Mouse (Mus musculus): Measurements from ENCODE around the gene Zdbf2. TPM values are rescaled to one million over a fixed set of nuclear protein-coding genes. Genes with fewer than 3 reads are reported as not detected.

Zdbf2 gene
- polyA plus RNA-seq, 1 experiment from 2014 or later = 31.3 TPM

DNA sequence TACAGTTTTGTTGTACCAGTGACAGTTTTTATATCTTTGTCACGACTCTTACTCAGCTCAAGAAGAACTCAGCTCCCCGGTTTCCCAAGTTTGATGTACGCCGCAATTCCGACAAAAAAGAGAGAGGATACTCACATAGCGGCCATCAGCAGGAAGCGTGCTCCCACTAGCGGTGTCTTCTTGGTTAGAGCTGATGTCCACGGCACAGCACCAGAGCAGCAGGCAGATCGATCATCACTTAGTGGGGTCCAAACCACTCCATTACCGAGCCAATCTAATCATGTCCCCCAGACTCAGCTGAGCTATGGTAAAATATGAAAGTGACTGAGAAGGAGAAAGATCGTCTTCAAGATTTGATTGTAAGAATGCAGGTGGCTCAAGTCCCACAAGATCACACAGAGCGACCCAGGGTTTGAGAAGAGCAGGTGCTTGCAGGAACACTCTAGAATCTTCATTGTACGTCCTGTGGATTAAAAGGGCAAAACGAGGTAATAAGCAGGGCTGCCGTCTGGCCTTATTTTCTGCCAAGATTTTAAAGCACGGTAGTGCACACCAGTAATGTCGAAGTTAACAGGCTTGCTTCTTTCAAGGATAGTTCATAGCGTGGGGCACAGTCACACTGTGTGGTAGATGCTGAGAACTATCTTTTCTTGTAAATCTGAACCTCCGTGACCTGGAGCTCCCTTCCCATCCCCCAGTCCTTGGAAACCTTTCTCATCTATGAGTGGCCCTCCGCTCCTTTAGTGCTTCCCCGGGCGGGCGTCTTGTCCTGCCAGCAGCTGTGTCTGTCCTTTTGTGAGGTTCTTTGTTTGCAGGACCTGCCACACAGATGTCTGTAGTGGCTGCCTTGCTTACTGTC lies 20.5 kb upstream of the Zdbf2 start:
- Histone ChIP-seq H3K4me2 (peak overlapping the region; percentile 13; the same call in 1 of the 2 replicates), H3K4me1 (peaks cover 29% of the 10 kb centered on the region), H3K4me3 (replicated peaks) (no peak overlapping the region), H3K9ac (replicated peaks) (no peak overlapping the region), H3K27ac (replicated peaks) (no peak overlapping the region), H3K36me3 (no peaks in the 10 kb centered on the region), H3K9me3 (replicated peaks) (no peaks in the 10 kb centered on the region), H3K27me3 (replicated peaks) (peaks cover 83% of the 10 kb centered on the region)
- ATAC-seq (ENCODE audit: low FRiP score) = no peak
- 31% methylated on average over 24 of the region's 24 CpGs for WGBS

DNA sequence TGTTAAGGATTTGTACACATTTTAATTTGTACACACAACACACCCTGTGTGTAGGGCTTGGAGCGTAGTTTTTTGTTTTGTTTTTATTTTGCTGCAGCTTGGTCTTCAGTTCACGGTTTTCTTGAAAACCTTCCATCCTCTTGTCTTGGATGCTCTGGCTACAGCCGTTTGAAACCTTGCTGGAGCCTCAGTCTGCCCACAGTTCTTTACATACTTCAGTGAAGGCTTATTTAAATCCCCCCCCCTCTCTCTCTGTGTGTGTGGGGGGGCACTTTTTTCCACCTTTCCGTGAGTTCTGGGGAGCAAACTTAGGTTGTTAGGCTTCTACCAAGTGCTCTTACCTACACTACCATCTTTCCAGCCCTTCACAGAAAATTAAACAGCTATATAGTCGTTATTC lies 19.8 kb upstream of the Zdbf2 start:
- no peaks in the 10 kb centered on the region for H3K36me3 ChIP-seq
- WGBS = 20% methylated on average over 5 of the region's 5 CpGs
- no peak overlapping the region for H3K4me3 ChIP-seq (replicated peaks)
- no peaks in the 10 kb centered on the region for H3K9me3 ChIP-seq (replicated peaks)
- H3K4me2 ChIP-seq = no peak overlapping the region
- peaks cover 82% of the 10 kb centered on the region for H3K27me3 ChIP-seq (replicated peaks)
- H3K27ac ChIP-seq (replicated peaks) = no peak overlapping the region
- no peak for ATAC-seq (ENCODE audit: low FRiP score)
- H3K4me1 ChIP-seq = peaks cover 22% of the 10 kb centered on the region
- no peak overlapping the region for H3K9ac ChIP-seq (replicated peaks)

DNA sequence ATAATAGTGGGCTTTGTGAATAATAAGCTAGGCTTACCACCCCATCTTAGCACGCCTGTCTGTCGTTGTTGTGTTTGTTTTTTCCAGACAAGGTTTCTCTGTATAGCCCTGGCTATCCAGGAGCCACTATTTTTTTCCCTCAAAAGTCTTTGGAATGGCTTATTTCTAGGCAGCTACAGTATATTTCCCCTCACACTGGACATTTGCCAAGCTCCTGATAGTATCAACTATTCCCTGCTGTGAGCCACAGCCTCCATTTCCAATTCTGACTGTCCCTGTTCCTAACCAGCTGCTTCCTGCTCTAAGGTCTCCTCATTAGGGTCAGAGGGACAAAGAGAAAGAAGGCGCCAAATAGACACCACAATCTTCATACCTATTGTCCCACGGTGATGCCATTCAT lies 18.0 kb upstream of the Zdbf2 start:
- Histone ChIP-seq H3K4me3 (replicated peaks) (no peak overlapping the region), H3K4me2 (no peak overlapping the region), H3K27ac (replicated peaks) (peak overlapping the region; percentile 70; the same call in 1 of the 2 replicates), H3K36me3 (no peaks in the 10 kb centered on the region), H3K9me3 (replicated peaks) (no peaks in the 10 kb centered on the region), H3K27me3 (replicated peaks) (peaks cover 82% of the 10 kb centered on the region), H3K4me1 (peaks cover 20% of the 10 kb centered on the region), H3K9ac (replicated peaks) (no peak overlapping the region)
- no peak for ATAC-seq (ENCODE audit: low FRiP score)
- 19% methylated on average over 4 of the region's 4 CpGs for WGBS

DNA sequence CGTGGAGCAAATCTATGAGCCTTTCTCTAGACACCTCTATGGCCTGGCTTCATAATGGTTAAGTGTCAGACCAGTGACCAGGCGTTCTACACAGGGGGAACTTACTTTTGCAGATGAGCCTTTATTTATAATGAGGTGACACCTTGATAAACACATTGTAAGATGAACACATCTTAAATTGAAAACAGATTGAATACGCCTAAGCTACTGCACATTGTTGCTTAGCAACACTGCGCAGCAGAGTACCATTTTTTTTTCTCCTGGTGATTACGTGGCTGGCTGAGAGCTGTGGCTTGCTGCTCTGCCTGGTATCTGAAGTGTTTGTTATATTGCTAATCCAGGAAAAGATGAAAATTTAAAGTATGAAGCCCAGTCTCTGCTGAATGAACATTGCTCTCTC lies 17.0 kb upstream of the Zdbf2 start:
- Histone ChIP-seq H3K4me3 (replicated peaks) (no peak overlapping the region), H3K4me2 (no peak overlapping the region), H3K27me3 (replicated peaks) (peaks cover 86% of the 10 kb centered on the region), H3K9me3 (replicated peaks) (no peaks in the 10 kb centered on the region), H3K36me3 (no peaks in the 10 kb centered on the region), H3K4me1 (peaks cover 20% of the 10 kb centered on the region), H3K9ac (replicated peaks) (no peak overlapping the region), H3K27ac (replicated peaks) (peak overlapping the region; percentile 70)
- WGBS = 9% methylated on average over 5 of the region's 5 CpGs
- peak; percentile 85 for ATAC-seq (ENCODE audit: low FRiP score)

DNA sequence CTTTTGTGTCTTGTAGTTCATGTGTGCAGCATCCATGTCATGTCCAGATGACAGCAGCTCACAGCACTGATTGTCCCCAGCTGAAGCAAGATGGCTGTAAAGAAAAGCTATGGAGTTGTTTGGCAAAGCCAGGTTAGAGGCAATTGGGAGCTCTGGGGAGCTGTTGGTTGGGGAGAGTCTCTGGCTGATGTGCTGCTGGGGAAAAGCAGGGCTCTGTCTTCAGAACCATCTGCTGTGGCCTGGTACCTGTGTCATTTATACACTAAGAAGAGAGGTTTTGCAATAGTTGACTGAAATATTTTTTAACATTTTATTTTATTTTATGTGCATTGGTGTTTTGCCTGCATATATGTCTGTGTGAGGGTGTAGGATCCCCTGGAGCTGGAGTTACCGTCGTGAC lies 14.6 kb upstream of the Zdbf2 start:
- H3K27me3 ChIP-seq (replicated peaks) = peaks cover 82% of the 10 kb centered on the region

DNA sequence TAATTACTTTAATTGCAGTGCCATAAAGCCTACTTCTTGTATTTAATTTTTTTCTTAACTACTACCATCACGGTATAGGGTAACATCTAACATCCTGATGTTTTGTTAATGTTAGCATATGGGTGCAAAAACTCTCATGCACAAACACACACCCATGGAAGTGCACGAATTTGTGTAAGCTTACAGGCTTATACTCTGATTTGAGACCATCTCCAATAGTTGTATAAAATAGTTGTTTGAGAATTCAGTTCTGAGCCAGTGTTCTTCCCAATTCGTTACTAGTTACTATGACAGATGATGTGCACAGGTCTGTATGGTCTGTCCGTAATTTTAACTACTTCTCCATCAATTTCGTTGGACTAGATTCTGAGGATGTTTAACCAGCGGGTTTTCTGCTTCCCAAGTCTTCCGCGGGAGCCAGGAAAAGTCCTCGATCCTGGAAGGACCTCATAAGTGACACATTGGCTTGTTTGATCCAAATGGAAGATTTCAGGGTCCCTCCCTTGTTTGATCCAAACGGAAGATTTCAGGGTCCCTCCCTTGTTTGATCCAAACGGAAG lies 13.7 kb upstream of the Zdbf2 start:
- Histone ChIP-seq H3K27ac (replicated peaks) (no peak overlapping the region), H3K27me3 (replicated peaks) (peaks cover 85% of the 10 kb centered on the region), H3K4me1 (peaks cover 16% of the 10 kb centered on the region), H3K4me2 (no peak overlapping the region), H3K9ac (replicated peaks) (no peak overlapping the region), H3K4me3 (replicated peaks) (no peak overlapping the region), H3K36me3 (no peaks in the 10 kb centered on the region), H3K9me3 (replicated peaks) (no peaks in the 10 kb centered on the region)
- WGBS = 43% methylated on average over 11 of the region's 11 CpGs
- no peak for ATAC-seq (ENCODE audit: low FRiP score)

More for the DNA sequence above, 14.6 kb upstream of the Zdbf2 start:
- no peak overlapping the region for H3K9ac ChIP-seq (replicated peaks)
- no peak overlapping the region for H3K4me3 ChIP-seq (replicated peaks)
- no peak overlapping the region for H3K27ac ChIP-seq (replicated peaks)
- no peak overlapping the region for H3K4me2 ChIP-seq
- H3K9me3 ChIP-seq (replicated peaks) = no peaks in the 10 kb centered on the region
- H3K36me3 ChIP-seq = no peaks in the 10 kb centered on the region
- peaks cover 16% of the 10 kb centered on the region for H3K4me1 ChIP-seq
- ATAC-seq (ENCODE audit: low FRiP score) = no peak
- 47% methylated on average over 2 of the region's 2 CpGs for WGBS

DNA sequence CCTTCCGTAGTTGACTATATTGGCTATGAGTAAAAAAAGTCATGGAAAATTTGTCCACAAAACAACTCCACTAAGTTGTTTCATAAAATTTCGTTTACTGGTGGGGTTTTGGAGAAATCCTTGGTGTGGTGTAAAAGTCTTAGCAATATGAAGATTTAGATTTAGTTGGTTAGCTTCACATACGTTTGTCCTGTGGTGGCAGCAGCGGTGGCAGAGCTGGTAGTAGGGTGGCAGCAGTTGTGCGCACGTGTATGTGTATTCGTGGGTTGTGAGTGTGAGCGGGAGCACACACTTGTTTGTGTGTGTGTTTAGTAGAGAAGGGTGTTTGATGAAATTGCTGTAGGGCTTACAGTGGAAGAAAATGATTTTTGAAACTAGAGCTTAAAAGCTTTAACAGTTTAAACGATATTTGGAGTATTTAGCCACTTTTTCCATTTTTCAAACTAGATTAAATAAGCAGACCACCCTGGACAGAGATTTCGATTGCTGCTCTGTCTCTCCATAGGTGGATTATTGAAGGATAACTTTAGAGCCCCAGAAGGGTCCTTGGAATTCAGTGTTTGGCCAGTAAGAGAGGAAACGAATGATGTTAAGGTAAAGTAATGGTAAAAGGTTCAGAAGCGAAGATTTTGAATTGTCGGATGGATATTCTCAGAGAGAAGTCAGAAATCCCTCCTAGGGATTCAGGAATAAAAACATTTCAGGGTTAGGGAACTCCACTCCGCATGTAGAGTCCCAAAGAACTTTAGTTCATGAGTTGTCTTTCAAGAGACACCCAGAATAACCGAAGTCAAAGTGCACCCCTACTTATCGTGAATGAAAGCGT lies 12.9 kb upstream of the Zdbf2 start:
- H3K4me2 ChIP-seq = no peak overlapping the region
- H3K27ac ChIP-seq (replicated peaks) = no peak overlapping the region
- no peak overlapping the region for H3K9ac ChIP-seq (replicated peaks)
- H3K4me3 ChIP-seq (replicated peaks) = no peak overlapping the region
- H3K27me3 ChIP-seq (replicated peaks) = peaks cover 85% of the 10 kb centered on the region
- H3K4me1 ChIP-seq = peaks cover 13% of the 10 kb centered on the region
- no peak for ATAC-seq (ENCODE audit: low FRiP score)
- 47% methylated on average over 17 of the region's 17 CpGs for WGBS
- H3K9me3 ChIP-seq (replicated peaks) = no peaks in the 10 kb centered on the region
- no peaks in the 10 kb centered on the region for H3K36me3 ChIP-seq

DNA sequence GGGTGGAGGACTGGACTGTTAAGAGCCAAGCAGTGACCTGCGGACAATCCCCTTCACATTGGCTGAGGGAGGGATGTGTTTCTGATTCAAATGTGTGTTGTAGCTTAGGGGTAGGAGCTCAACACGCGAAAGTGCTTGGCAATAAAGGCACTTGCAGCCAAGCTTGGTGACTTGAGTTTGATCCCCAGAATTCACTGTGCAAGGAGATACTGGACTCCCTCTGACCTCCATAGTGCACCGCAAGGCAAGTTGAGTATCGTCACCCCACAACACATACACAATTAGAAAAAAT lies 12.4 kb upstream of the Zdbf2 start:
- Histone ChIP-seq H3K27me3 (replicated peaks) (peaks cover 84% of the 10 kb centered on the region), H3K4me1 (peaks cover 8% of the 10 kb centered on the region), H3K4me3 (replicated peaks) (no peak overlapping the region), H3K9me3 (replicated peaks) (no peaks in the 10 kb centered on the region), H3K27ac (replicated peaks) (no peak overlapping the region), H3K4me2 (no peak overlapping the region), H3K9ac (replicated peaks) (no peak overlapping the region), H3K36me3 (no peaks in the 10 kb centered on the region)
- ATAC-seq (ENCODE audit: low FRiP score) = no peak
- WGBS = 47% methylated on average over 5 of the region's 5 CpGs

DNA sequence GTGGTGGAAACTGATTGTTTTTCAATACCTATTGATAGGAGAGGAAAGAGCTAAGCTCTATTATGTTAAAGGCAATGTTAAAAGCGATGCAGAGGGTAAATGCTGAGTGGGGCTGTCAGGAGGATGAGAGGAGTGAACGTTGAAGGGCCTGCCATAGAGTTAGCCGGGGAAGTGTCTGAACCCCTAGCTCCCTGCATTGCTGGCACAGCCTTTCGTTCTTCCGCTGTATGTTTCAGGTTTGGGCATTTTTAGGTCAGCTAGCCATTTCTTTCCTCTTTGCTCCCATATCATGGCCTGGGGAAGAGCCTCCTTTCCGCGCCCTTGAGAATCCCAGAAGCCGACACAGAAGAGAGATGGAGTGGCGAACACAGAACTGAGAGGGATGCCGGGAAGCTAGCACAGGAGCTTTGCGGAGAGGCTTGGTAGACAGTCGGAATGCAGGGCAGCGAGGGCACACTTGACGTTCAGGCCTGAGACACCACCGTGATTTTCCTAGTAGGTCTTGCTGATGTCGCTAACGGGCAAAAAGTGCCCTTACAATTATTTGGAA lies 11.9 kb upstream of the Zdbf2 start:
- WGBS = 41% methylated on average over 17 of the region's 17 CpGs

DNA sequence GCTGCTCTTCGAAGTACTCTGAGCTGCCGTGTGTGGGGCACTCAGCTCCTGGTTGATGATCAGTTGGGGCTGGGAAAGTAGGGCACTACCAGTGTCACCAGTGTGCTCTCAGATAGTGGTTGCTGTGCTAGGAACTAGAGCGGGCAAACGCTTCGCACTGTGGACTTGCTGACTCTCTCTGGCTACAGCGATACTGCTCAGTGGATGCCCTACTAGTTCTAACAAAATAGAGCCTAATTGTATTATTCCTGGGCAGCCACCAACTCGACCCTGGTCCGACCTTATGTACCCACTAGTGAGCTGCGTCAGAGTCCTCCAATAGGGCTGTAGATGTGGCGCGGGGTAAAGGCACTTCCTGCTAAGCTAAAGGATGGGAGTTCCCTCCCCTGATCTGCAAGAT lies 9.4 kb upstream of the Zdbf2 start:
- no peak for ATAC-seq (ENCODE audit: low FRiP score)
- 48% methylated on average over 11 of the region's 11 CpGs for WGBS
- no peak overlapping the region for H3K4me2 ChIP-seq
- no peaks in the 10 kb centered on the region for H3K36me3 ChIP-seq
- peaks cover 76% of the 10 kb centered on the region for H3K27me3 ChIP-seq (replicated peaks)
- no peaks in the 10 kb centered on the region for H3K9me3 ChIP-seq (replicated peaks)
- no peaks in the 10 kb centered on the region for H3K4me1 ChIP-seq
- no peak overlapping the region for H3K9ac ChIP-seq (replicated peaks)
- H3K27ac ChIP-seq (replicated peaks) = no peak overlapping the region
- H3K4me3 ChIP-seq (replicated peaks) = no peak overlapping the region

More for the DNA sequence above, 11.9 kb upstream of the Zdbf2 start:
- Histone ChIP-seq H3K27me3 (replicated peaks) (peaks cover 85% of the 10 kb centered on the region), H3K36me3 (no peaks in the 10 kb centered on the region), H3K4me3 (replicated peaks) (no peak overlapping the region), H3K9me3 (replicated peaks) (no peaks in the 10 kb centered on the region), H3K4me1 (peaks cover 5% of the 10 kb centered on the region), H3K4me2 (no peak overlapping the region), H3K9ac (replicated peaks) (no peak overlapping the region), H3K27ac (replicated peaks) (no peak overlapping the region)
- no peak for ATAC-seq (ENCODE audit: low FRiP score)

DNA sequence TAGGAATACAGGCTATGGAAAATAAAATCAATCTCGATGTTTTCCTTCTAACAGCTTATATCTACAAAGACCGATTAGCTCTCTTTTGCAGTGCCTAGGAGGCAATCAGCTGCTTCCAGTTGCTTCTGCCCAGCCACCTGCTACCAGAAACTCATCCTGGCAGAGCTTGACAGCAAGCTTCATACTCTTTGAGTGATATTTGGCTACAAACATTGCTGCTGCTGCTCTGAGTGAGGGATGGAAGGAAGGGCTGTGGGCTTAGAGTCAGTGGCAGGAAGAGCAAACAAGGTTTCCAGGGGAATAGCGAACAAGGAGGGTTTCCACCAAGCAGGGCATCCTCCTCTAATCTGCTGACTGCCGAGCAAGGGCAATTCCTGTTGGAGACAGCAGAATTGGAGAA lies 7.6 kb upstream of the Zdbf2 start:
- H3K27me3 ChIP-seq (replicated peaks) = peaks cover 78% of the 10 kb centered on the region
- H3K9me3 ChIP-seq (replicated peaks) = no peaks in the 10 kb centered on the region
- no peaks in the 10 kb centered on the region for H3K4me1 ChIP-seq
- no peak overlapping the region for H3K4me3 ChIP-seq (replicated peaks)
- H3K4me2 ChIP-seq = no peak overlapping the region
- H3K36me3 ChIP-seq = no peaks in the 10 kb centered on the region
- H3K9ac ChIP-seq (replicated peaks) = no peak overlapping the region
- WGBS = 38% methylated on average over 4 of the region's 4 CpGs
- no peak overlapping the region for H3K27ac ChIP-seq (replicated peaks)
- ATAC-seq (ENCODE audit: low FRiP score) = no peak

All from neural tube, embryonic 15.5 days (tissue).